Mouse (Mus musculus): ENCODE data around the gene Cd276. TPM values are rescaled to one million over a fixed set of nuclear protein-coding genes. Genes with fewer than 3 reads are reported as not detected.
"Not testable (repeated sequence)": the region's sequence is repeated elsewhere in the genome, so short reads cannot be mapped to it uniquely, and the experiment has no call there.

The Cd276 gene
- polyA plus RNA-seq (2011; ENCODE audit: insufficient read length, low read depth, missing spikeins) = 62.4 and 64.1 TPM in 2 replicates

GRCm38 (mm10) chr9:58554908-58555684 is at the start of gene Cd276:
Gene Cd276, minus strand, starts transcription at chr9:58555437.
- peak within 1 kb of the TSS; percentile 93 for H3K4me3 ChIP-seq (ENCODE audit: insufficient read depth, low read length)
- H3K4me1 ChIP-seq (ENCODE audit: control insufficient read depth, insufficient read depth, low read length) = peaks cover 3% of the 10 kb centered on the region; the same call in 1 of the 2 replicates
- H3K27ac ChIP-seq (ENCODE audit: insufficient read depth, low read length) = peak within 1 kb of the TSS; percentile 87
- TF ChIP-seq POLR2A (IDR thresholded peaks at IDR 0.05; ENCODE audit: low read depth, low read length) = peak; percentile 24; the same call in 1 of the 2 replicates
- no peak for TF ChIP-seq CTCF (IDR thresholded peaks at IDR 0.05; ENCODE audit: borderline replicate concordance, insufficient read depth, low read length)

- H3K27ac ChIP-seq (ENCODE audit: insufficient read depth, low read length) = no peak overlapping the region
- TF ChIP-seq CTCF (IDR thresholded peaks at IDR 0.05; ENCODE audit: borderline replicate concordance, insufficient read depth, low read length) (no peak), POLR2A (IDR thresholded peaks at IDR 0.05; ENCODE audit: low read depth, low read length) (no peak)
- no peak overlapping the region for H3K4me3 ChIP-seq (ENCODE audit: insufficient read depth, low read length)
- H3K4me1 ChIP-seq (ENCODE audit: control insufficient read depth, insufficient read depth, low read length) = peaks cover 2% of the 10 kb centered on the region; the same call in 1 of the 2 replicates
Observed at GRCm38 (mm10) chr9:58595313-58595712, 40.1 kb upstream of the Cd276 start.

GRCm38 (mm10) chr9:58588657-58589056 is 33.4 kb upstream of the Cd276 start:
- H3K4me1 ChIP-seq (ENCODE audit: control insufficient read depth, insufficient read depth, low read length) = peaks cover 6% of the 10 kb centered on the region; the same call in 1 of the 2 replicates
- no peak overlapping the region for H3K27ac ChIP-seq (ENCODE audit: insufficient read depth, low read length)
- H3K4me3 ChIP-seq (ENCODE audit: insufficient read depth, low read length) = no peak overlapping the region
- TF ChIP-seq POLR2A (IDR thresholded peaks at IDR 0.05; ENCODE audit: low read depth, low read length) = no peak

GRCm38 (mm10) chr9:58584323-58584722 is 29.1 kb upstream of the Cd276 start:
- H3K4me1 ChIP-seq (ENCODE audit: control insufficient read depth, insufficient read depth, low read length) = peaks cover 10% of the 10 kb centered on the region; the same call in 1 of the 2 replicates
- TF ChIP-seq CTCF (IDR thresholded peaks at IDR 0.05; ENCODE audit: borderline replicate concordance, insufficient read depth, low read length) (no peak), POLR2A (IDR thresholded peaks at IDR 0.05; ENCODE audit: low read depth, low read length) (no peak)
- H3K27ac ChIP-seq (ENCODE audit: insufficient read depth, low read length) = no peak overlapping the region
- no peak overlapping the region for H3K4me3 ChIP-seq (ENCODE audit: insufficient read depth, low read length)

GRCm38 (mm10) chr9:58583267-58583641 is 28.0 kb upstream of the Cd276 start:
- peaks cover 10% of the 10 kb centered on the region; the same call in 1 of the 2 replicates for H3K4me1 ChIP-seq (ENCODE audit: control insufficient read depth, insufficient read depth, low read length)
- TF ChIP-seq CTCF (IDR thresholded peaks at IDR 0.05; ENCODE audit: borderline replicate concordance, insufficient read depth, low read length) = no peak
- no peak for TF ChIP-seq POLR2A (IDR thresholded peaks at IDR 0.05; ENCODE audit: low read depth, low read length)
- peak overlapping the region; percentile 74 for H3K27ac ChIP-seq (ENCODE audit: insufficient read depth, low read length)
- peak overlapping the region; percentile 99 for H3K4me3 ChIP-seq (ENCODE audit: insufficient read depth, low read length)

- Histone ChIP-seq H3K27ac (ENCODE audit: insufficient read depth, low read length) (peak overlapping the region; percentile 74), H3K4me1 (ENCODE audit: control insufficient read depth, insufficient read depth, low read length) (peaks cover 10% of the 10 kb centered on the region; the same call in 1 of the 2 replicates), H3K4me3 (ENCODE audit: insufficient read depth, low read length) (peak overlapping the region; percentile 99)
- TF ChIP-seq POLR2A (IDR thresholded peaks at IDR 0.05; ENCODE audit: low read depth, low read length) (no peak; the same call in 1 of the 2 replicates), CTCF (IDR thresholded peaks at IDR 0.05; ENCODE audit: borderline replicate concordance, insufficient read depth, low read length) (no peak)
Observed at GRCm38 (mm10) chr9:58582581-58583266, 27.5 kb upstream of the Cd276 start.

- Histone ChIP-seq H3K27ac (ENCODE audit: insufficient read depth, low read length) (peak within 1 kb of the TSS; percentile 93), H3K4me1 (ENCODE audit: control insufficient read depth, insufficient read depth, low read length) (peaks cover 10% of the 10 kb centered on the region; the same call in 1 of the 2 replicates), H3K4me3 (ENCODE audit: insufficient read depth, low read length) (peak within 1 kb of the TSS; percentile 99)
- peak; percentile 88 for TF ChIP-seq POLR2A (IDR thresholded peaks at IDR 0.05; ENCODE audit: low read depth, low read length)
- no peak for TF ChIP-seq CTCF (IDR thresholded peaks at IDR 0.05; ENCODE audit: borderline replicate concordance, insufficient read depth, low read length)
Observed at GRCm38 (mm10) chr9:58581958-58582540, 26.8 kb upstream of the Cd276 start, which contains the start of gene Nptn. Gene Nptn, plus strand, starts transcription at chr9:58582240.

GRCm38 (mm10) chr9:58581283-58581930 is 26.2 kb upstream of the Cd276 start:
- TF ChIP-seq POLR2A (IDR thresholded peaks at IDR 0.05; ENCODE audit: low read depth, low read length) (0 out of 2 replicates have a peak, but pooled peaks have one; percentile 13), CTCF (IDR thresholded peaks at IDR 0.05; ENCODE audit: borderline replicate concordance, insufficient read depth, low read length) (no peak)
- H3K4me1 ChIP-seq (ENCODE audit: control insufficient read depth, insufficient read depth, low read length) = peaks cover 10% of the 10 kb centered on the region; the same call in 1 of the 2 replicates
- peak overlapping the region; percentile 25; the same call in 1 of the 2 replicates for H3K4me3 ChIP-seq (ENCODE audit: insufficient read depth, low read length)
- peak overlapping the region; percentile 93 for H3K27ac ChIP-seq (ENCODE audit: insufficient read depth, low read length)

GRCm38 (mm10) chr9:58580453-58581195 is 25.4 kb upstream of the Cd276 start:
- H3K4me1 ChIP-seq (ENCODE audit: control insufficient read depth, insufficient read depth, low read length); H3K4me3 ChIP-seq (ENCODE audit: insufficient read depth, low read length): not testable (repeated sequence)
- peak overlapping the region; percentile 93 for H3K27ac ChIP-seq (ENCODE audit: insufficient read depth, low read length)

Data from embryonic fibroblast, embryonic 13.5 days (primary cell).